Mouse (Mus musculus) liver, adult 2 months (tissue): Measurements from ENCODE around the gene Fermt3. TPM values are rescaled to one million over a fixed set of nuclear protein-coding genes. Genes with fewer than 3 reads are reported as not detected.
"Not testable (repeated sequence)": the region's sequence is repeated elsewhere in the genome, so short reads cannot be mapped to it uniquely, and the experiment has no call there.

Experiments used
- DNase-seq: peaks from one replicate; pipeline ENCODE4 v3.0.0-alpha.2; 2011; ENCODE audit warnings: low read depth, low spot score; ENCODE audit errors: extremely low read depth
- H3K27ac ChIP-seq: fragments of 200-500 bp; replicated peaks from 2 replicates; pipeline ENCODE4 v1.5.1; 2012; ENCODE audit warnings: low read depth, mild to moderate bottlenecking, control low read depth, inconsistent platforms, low read length; ENCODE audit not compliant: insufficient read depth
- H3K27me3 ChIP-seq: fragments of 200-500 bp; 2 replicates; pipeline ENCODE4 v1.6.1; 2012; ENCODE audit warnings: mild to moderate bottlenecking, moderate library complexity, low read length, inconsistent platforms; ENCODE audit not compliant: control insufficient read depth, insufficient read depth
- H3K36me3 ChIP-seq: fragments of 200-500 bp; 2 replicates; pipeline ENCODE4 v1.6.1; 2012; ENCODE audit warnings: low read length, inconsistent platforms; ENCODE audit not compliant: control insufficient read depth, insufficient read depth
- H3K4me1 ChIP-seq: fragments of 200-500 bp; 2 replicates; pipeline ENCODE4 v1.6.1; 2011; ENCODE audit warnings: low read length; ENCODE audit not compliant: control insufficient read depth, insufficient read depth
- H3K4me3 ChIP-seq: fragments of 200-500 bp; 2 replicates; pipeline ENCODE4 v1.5.1; 2011; ENCODE audit warnings: low read depth, mild to moderate bottlenecking, control low read depth, low read length, moderate library complexity; ENCODE audit not compliant: insufficient read depth
- H3K79me2 ChIP-seq: fragments of 200-500 bp; 2 replicates; pipeline ENCODE4 v1.6.1; 2012; ENCODE audit warnings: inconsistent platforms, mild to moderate bottlenecking, low read length, moderate library complexity; ENCODE audit not compliant: control insufficient read depth, insufficient read depth
- H3K9ac ChIP-seq: fragments of 200-500 bp; 2 replicates; pipeline ENCODE4 v1.6.1; 2012; ENCODE audit warnings: low read depth, mild to moderate bottlenecking, control low read depth, inconsistent platforms, low read length
- CTCF ChIP-seq: fragments of 200-500 bp; IDR thresholded peaks from 2 replicates; pipeline ENCODE4 v1.5.1; 2011; ENCODE audit warnings: low read depth, low read length, control low read depth
- POLR2A ChIP-seq: fragments of 200-500 bp; IDR thresholded peaks from 2 replicates; pipeline ENCODE4 v1.6.1; 2011; ENCODE audit warnings: low read length, control low read depth; ENCODE audit not compliant: insufficient read depth; ENCODE audit errors: extremely low read depth
- WGBS: fragments of 180-500 bp; shearing (Covaris S2); methylation state at CpG from one replicate; pipeline ENCODE4 v1.1.7; 2018; 5-methylcytosine and 5-hydroxymethylcytosine counted together
- polyA plus RNA-seq: library from polyadenylated mRNA; depleted of rRNA; stranded (reverse); fragments of >200 nt; gene quantifications from 2 replicates; pipeline ENCODE4 v1.2.3, GENCODE M21; 2012
- total RNA-seq: library from RNA; depleted of rRNA; stranded (reverse); fragments of >200 nt; gene quantifications from 2 replicates; pipeline ENCODE4 v1.2.3, GENCODE M21; 2014

Gene Fermt3
- total and polyA plus RNA-seq, 2 experiments, result 3.1 to 6.3 TPM

DNA sequence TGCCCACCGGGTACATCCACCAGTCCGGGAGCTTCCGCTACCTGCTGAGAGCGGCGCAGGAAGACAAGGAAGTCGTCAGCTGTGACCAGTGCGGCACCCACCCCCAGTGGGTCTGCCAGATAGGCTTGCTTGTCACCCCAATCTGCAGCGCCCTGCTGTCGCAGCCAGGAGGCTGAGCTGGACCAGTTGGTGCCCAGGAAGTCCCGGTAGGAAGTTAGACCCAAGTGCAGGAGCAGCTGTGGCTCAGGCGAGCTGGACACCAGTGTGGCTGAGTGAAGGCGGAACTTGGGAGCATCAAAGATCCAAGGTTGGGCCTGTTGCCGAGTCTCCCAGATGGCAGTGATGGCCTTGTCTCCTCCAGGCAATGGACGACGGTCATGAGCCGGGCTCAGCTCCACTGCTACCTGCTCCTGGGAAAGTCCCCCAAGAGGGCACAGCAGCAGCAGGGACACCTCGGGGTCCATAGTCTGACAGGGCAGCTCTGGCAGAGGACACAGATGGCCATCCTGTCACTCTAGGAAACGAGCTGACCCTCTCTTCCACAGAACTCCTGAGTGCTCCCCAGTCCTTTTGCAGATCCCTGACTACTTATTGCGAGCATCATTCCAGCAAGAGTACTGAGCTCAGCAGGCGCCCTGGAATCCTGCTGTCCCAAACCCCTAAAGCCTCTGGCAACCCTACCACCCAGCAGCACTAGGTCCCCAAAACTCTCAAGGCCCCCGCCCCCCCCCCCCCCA is 23.8 kb downstream of the Fermt3 start:
- TF ChIP-seq CTCF (no peak), POLR2A (no peak)
- 38% methylated on average over 21 of the region's 21 CpGs for WGBS
- Histone ChIP-seq H3K36me3 (no peaks in the 10 kb centered on the region), H3K79me2 (no peaks in the 10 kb centered on the region), H3K27me3 (no peaks in the 10 kb centered on the region), H3K4me3 (peak overlapping the region; percentile 64), H3K9ac (peak overlapping the region; percentile 55), H3K27ac (peak overlapping the region; percentile 28; the same call in 1 of the 2 replicates), H3K4me1 (peaks cover 13% of the 10 kb centered on the region)
- DNase-seq, result no peak

DNA sequence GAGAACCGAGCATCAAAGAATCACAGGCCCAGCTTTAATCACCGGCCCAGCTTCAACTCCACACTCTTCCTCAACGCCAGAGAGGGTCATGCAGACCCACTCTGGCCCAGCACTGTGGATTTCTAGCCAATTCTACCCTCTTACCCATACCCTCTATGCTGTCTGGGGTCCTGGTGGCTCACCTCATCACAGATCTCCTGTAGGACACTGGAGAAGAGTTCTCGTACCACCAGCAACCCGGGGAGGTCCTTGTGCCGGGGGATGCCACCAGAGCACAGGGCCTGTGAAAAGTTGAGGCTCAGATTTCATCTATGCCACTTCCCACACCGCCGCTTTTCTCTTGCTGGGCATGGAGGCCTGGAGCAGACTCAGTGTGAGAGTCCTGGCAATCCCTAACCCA is 24.8 kb downstream of the Fermt3 start:
- peaks cover 13% of the 10 kb centered on the region for H3K4me1 ChIP-seq
- no peak overlapping the region for H3K27ac ChIP-seq
- no peaks in the 10 kb centered on the region for H3K79me2 ChIP-seq
- TF ChIP-seq POLR2A (no peak), CTCF (no peak)
- no peak overlapping the region for H3K9ac ChIP-seq
- H3K27me3 ChIP-seq, result no peaks in the 10 kb centered on the region
- 90% methylated on average over 8 of the region's 8 CpGs for WGBS
- H3K36me3 ChIP-seq, result no peaks in the 10 kb centered on the region
- DNase-seq, result no peak
- H3K4me3 ChIP-seq, result no peak overlapping the region

DNA sequence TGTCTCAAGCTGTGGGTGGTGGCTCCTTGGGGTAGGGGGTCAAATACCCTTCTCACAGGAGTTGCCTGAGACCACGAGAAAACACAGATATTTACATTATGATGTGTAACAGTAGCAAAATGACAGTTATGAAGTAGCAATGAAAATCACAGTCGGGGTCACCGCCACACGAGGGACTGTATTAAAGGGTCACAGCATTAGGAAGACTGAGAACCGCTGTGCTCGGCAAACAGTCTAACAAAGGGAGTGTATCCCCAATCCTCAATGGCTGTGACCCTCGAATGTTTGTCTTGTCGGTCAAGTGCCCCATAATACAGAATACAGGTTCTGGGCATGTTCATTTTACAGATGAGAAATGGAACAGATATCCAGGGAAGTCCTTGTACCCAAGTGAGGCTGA is 25.3 kb downstream of the Fermt3 start:
- H3K27ac ChIP-seq, result no peak overlapping the region
- H3K4me3 ChIP-seq, result no peak overlapping the region
- H3K36me3 ChIP-seq, result no peaks in the 10 kb centered on the region
- H3K79me2 ChIP-seq, result no peaks in the 10 kb centered on the region
- no peak for TF ChIP-seq POLR2A
- TF ChIP-seq CTCF, result no peak
- WGBS, result 92% methylated on average over 8 of the region's 8 CpGs
- peaks cover 13% of the 10 kb centered on the region for H3K4me1 ChIP-seq
- H3K9ac ChIP-seq, result no peak overlapping the region
- DNase-seq, result no peak
- H3K27me3 ChIP-seq, result no peaks in the 10 kb centered on the region

DNA sequence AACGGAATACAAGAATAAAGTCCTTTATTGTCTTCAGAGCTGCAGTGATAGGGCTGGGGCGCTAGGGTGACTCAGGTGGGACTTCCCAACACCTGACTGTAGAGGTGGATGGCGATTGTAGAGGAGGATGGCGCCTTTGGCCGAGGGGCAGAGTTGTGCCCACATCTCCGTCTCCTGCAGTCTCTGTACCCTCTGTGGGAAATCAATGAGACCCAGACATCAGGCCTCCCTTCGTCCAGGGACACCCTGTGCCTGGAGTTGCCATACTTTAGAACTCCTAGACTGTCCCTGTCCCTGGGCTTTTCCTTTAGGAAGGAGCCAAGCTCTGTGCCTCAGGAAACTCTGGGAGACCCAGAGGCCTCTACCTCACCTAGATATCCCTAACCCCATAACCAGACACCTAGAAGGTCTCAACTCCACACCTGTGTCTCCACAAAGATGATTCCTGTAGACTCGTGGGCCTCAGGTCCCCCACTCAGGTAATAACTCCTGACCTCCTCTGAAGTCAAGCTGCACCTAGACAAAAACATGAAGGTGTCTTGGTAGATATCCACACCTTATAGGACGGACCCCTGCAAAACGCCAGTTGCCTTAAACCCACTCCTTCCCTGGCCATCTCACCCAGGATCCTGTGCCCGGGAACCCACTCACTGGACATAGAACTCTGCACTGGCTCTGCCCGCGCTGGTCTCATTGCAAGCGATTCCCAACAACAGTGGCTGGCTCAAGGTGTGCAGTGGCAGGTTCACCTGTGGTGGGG is 26.1 kb downstream of the Fermt3 start:
- WGBS, result 74% methylated on average over 14 of the region's 14 CpGs
- peaks cover 13% of the 10 kb centered on the region for H3K4me1 ChIP-seq
- no peak overlapping the region for H3K27ac ChIP-seq

DNA sequence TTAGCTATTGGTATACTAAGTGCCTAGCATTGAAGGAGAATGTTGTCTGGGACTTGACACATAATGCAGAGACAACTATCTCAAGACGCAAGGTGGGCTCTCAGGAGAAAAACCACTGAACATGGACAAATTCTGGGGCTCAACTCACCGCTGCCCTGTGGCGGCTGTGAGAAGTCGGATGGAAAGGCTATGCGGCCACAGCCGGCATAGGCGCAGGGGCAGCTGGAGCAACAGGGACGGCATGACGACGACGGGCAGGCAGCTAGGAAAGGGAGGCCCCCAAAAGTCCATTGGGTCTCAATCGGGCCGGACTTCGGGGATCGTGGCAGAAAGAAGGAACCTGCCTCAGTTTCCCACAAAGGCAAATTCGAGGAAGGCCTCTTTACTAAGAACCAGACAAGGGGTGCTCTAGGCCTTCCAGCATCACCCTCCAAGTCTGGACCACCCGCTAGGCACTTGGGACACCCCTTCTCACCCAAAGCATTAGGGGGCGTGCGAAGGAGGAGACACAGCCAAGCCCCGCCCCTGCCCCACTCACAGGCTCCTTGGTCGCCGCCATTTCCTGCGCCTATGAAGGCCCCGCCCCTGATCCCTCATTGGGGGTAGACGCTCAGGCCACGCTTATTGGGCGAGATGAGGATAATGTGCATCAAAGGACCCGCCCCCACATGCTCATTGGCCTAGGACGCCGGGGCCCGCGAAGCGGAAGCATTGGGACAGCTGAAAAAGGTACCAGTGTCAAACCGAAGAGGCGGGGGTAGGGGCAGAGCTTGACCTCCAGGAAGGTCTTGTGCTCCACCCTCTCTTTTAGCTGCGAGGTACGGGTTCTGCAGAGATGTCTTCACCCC is 27.0 kb downstream of the Fermt3 start, which contains the start of gene Dnajc4:
Gene Dnajc4, minus strand, starts transcription at position 562 of the 848 bp plus-strand sequence.
- DNase-seq, result peak; percentile 87
- Histone ChIP-seq H3K79me2 (no peaks in the 10 kb centered on the region), H3K9ac (peak within 1 kb of the TSS; percentile 83), H3K27me3 (no peaks in the 10 kb centered on the region), H3K27ac (peak within 1 kb of the TSS; percentile 12; the same call in 1 of the 2 replicates), H3K36me3 (no peaks in the 10 kb centered on the region), H3K4me3 (peak within 1 kb of the TSS; percentile 70), H3K4me1 (peaks cover 15% of the 10 kb centered on the region)
- no peak for TF ChIP-seq CTCF
- no peak for TF ChIP-seq POLR2A
- under 1% methylated on average over 37 of the region's 37 CpGs for WGBS

More for the DNA sequence above, 26.1 kb downstream of the Fermt3 start:
- H3K79me2 ChIP-seq, result no peaks in the 10 kb centered on the region
- H3K9ac ChIP-seq, result no peak overlapping the region
- DNase-seq, result no peak
- no peak overlapping the region for H3K4me3 ChIP-seq
- no peaks in the 10 kb centered on the region for H3K27me3 ChIP-seq
- H3K36me3 ChIP-seq, result no peaks in the 10 kb centered on the region
- TF ChIP-seq POLR2A (no peak), CTCF (no peak)

DNA sequence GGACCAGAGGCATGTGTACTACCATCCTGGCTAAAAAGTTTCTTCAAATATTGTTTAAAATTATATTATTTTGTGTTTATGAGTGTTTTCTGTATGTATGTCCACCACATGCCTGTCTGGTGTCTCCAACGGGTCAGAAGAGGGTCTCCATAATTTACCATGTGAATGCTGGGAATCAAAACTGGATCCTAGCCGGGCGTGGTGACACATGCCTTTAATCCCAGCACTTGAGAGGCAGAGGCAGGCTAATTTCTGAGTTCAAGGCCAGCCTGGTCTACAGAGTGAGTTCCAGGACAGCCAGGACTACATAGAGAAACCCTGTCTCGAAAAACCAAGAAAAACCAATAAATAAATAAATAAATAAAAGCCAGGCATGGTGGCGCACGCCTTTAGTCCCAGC is 28.1 kb downstream of the Fermt3 start:
- H3K27ac ChIP-seq, H3K79me2 ChIP-seq, DNase-seq, H3K27me3 ChIP-seq, H3K9ac ChIP-seq, H3K36me3 ChIP-seq, H3K4me3 ChIP-seq: not testable (repeated sequence)
- H3K4me1 ChIP-seq, result peaks cover 10% of the 10 kb centered on the region
- WGBS, result 93% methylated on average over 6 of the region's 6 CpGs
